Mouse (Mus musculus) stomach, embryonic 16.5 days (tissue): ENCODE measurements around the gene Fam43b. TPM values are rescaled to one million over a fixed set of nuclear protein-coding genes. Genes with fewer than 3 reads are reported as not detected.

Experiments
- ATAC-seq: fragments of 200-750 bp; cut with Nextera tagmentation; 2 replicates; pipeline ENCODE4 v1.8.0; 2017; ENCODE audit warnings: moderate number of reproducible peaks, moderate TSS enrichment; ENCODE audit not compliant: insufficient read depth, low FRiP score
- H3K27ac ChIP-seq: fragments of 300-500 bp; sonication (generic); 2 replicates; pipeline ENCODE4 v1.5.1; 2014; ENCODE audit warnings: low read length
- H3K27me3 ChIP-seq: fragments of 300-500 bp; sonication (generic); 2 replicates; pipeline ENCODE4 v1.6.1; 2014; ENCODE audit warnings: low read length, control low read depth, mixed read lengths; ENCODE audit not compliant: control insufficient read depth, insufficient read depth
- H3K36me3 ChIP-seq: fragments of 300-500 bp; sonication (generic); 2 replicates; pipeline ENCODE4 v1.6.1; 2014; ENCODE audit warnings: low read length; ENCODE audit not compliant: control insufficient read depth, insufficient read depth
- H3K4me1 ChIP-seq: fragments of 300-500 bp; sonication (generic); 2 replicates; pipeline ENCODE4 v1.6.1; 2014; ENCODE audit warnings: low read length, control low read depth, mixed read lengths; ENCODE audit not compliant: control insufficient read depth, insufficient read depth
- H3K4me2 ChIP-seq: fragments of 300-500 bp; sonication (generic); 2 replicates; pipeline ENCODE4 v1.6.1; 2014; ENCODE audit warnings: low read depth, low read length, mixed read lengths
- H3K4me3 ChIP-seq: fragments of 300-500 bp; sonication (generic); replicated peaks from 2 replicates; pipeline ENCODE4 v1.5.1; 2014; ENCODE audit warnings: mild to moderate bottlenecking, low read length
- H3K9ac ChIP-seq: fragments of 300-500 bp; sonication (generic); 2 replicates; pipeline ENCODE4 v1.6.1; 2014; ENCODE audit warnings: low read length
- H3K9me3 ChIP-seq: fragments of 300-500 bp; sonication (generic); replicated peaks from 2 replicates; pipeline ENCODE4 v1.6.1; 2016; ENCODE audit warnings: low read length, control low read depth; ENCODE audit not compliant: control insufficient read depth
- WGBS: fragments of 180-500 bp; shearing (Covaris S2); extraction: QIAGEN DNeasy Blood & Tissue Kit; methylation state at CpG from one replicate; pipeline ENCODE4 v1.1.7; 2014; 5-methylcytosine and 5-hydroxymethylcytosine counted together
- polyA plus RNA-seq: library from polyadenylated mRNA; unstranded; fragments of >200 nt; fragmentation: Nextera tagmentation; extraction: Ambion mirVana; gene quantifications from 2 replicates; pipeline ENCODE4 v1.2.1, GENCODE M21; 2015

The Fam43b gene
- polyA plus RNA-seq, 1 experiment from 2014 or later = not detected

DNA sequence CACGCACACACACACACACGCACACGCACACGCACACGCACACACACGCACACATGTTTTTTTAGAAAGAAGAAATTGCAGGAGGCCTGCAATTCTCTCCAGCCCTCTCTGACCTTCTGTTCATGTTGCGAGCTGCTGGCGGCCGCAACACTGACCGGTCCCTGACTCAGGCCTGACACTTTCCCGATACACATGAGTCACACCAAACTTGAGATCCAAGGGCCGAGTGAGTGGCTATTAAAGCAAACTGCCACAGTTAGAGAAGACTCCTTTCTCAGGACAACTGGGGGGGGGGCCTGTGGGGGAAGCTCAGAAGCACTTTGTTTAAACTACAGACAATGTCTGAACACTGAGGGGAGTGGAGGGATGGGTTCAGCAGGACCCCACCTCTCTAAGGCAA, 39.8 kb downstream of the Fam43b start:
- no peak overlapping the region for H3K4me2 ChIP-seq
- no peaks in the 10 kb centered on the region for H3K36me3 ChIP-seq
- no peak overlapping the region for H3K4me3 ChIP-seq
- H3K27me3 ChIP-seq = no peaks in the 10 kb centered on the region
- H3K4me1 ChIP-seq = no peaks in the 10 kb centered on the region
- H3K9me3 ChIP-seq = no peaks in the 10 kb centered on the region
- no peak overlapping the region for H3K9ac ChIP-seq
- WGBS = 87% methylated on average over 12 of the region's 12 CpGs
- no peak overlapping the region for H3K27ac ChIP-seq
- no peak for ATAC-seq

DNA sequence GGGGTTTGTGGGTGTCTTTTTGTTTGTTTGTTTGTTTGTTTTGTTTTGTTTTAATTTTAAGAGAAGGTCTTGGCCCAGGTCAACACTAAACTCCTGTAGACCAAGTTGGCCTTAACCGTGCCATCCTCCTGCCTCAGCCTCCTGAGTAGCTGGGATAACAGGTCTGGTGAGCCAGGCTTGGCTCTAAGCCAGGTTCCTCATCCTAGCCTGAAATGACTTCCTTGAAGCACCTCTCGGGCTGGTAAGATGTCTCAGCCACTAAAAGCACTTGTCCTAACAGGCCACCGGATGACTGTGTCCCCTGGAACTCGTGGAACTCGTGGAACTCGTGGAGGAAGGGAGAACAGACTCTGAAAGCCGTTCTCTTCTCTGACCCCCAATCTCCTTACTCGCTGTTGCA, 40.2 kb downstream of the Fam43b start:
- Histone ChIP-seq H3K4me1 (no peaks in the 10 kb centered on the region), H3K36me3 (no peaks in the 10 kb centered on the region), H3K9me3 (no peaks in the 10 kb centered on the region), H3K4me3 (no peak overlapping the region), H3K4me2 (no peak overlapping the region), H3K9ac (no peak overlapping the region), H3K27ac (no peak overlapping the region), H3K27me3 (no peaks in the 10 kb centered on the region)
- 84% methylated on average over 8 of the region's 8 CpGs for WGBS
- no peak for ATAC-seq

DNA sequence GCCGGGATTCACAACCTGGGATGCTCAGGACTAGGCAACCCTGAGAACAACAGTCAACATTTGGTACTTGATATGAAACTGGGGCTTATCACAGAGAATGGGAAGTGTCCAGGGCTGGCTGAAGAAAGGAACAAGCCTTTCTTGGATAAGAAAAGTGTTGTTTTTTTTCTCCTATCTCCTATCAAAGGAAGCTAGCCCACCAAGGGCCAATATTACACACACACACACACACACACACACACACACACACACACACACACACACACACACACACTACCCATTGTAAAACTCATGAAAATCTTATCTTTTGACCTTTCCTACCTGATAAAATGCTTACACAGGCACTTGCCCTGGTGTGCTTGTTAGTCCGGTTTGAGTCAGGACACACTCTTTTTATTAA, 40.8 kb downstream of the Fam43b start:
- no peaks in the 10 kb centered on the region for H3K4me1 ChIP-seq
- H3K27ac ChIP-seq = no peak overlapping the region
- H3K4me2 ChIP-seq = no peak overlapping the region
- H3K9ac ChIP-seq = no peak overlapping the region
- no peak overlapping the region for H3K4me3 ChIP-seq
- no peaks in the 10 kb centered on the region for H3K27me3 ChIP-seq
- no peaks in the 10 kb centered on the region for H3K36me3 ChIP-seq
- no peak for ATAC-seq
- no peaks in the 10 kb centered on the region for H3K9me3 ChIP-seq
- WGBS = 73% methylated on average over 2 of the region's 2 CpGs

DNA sequence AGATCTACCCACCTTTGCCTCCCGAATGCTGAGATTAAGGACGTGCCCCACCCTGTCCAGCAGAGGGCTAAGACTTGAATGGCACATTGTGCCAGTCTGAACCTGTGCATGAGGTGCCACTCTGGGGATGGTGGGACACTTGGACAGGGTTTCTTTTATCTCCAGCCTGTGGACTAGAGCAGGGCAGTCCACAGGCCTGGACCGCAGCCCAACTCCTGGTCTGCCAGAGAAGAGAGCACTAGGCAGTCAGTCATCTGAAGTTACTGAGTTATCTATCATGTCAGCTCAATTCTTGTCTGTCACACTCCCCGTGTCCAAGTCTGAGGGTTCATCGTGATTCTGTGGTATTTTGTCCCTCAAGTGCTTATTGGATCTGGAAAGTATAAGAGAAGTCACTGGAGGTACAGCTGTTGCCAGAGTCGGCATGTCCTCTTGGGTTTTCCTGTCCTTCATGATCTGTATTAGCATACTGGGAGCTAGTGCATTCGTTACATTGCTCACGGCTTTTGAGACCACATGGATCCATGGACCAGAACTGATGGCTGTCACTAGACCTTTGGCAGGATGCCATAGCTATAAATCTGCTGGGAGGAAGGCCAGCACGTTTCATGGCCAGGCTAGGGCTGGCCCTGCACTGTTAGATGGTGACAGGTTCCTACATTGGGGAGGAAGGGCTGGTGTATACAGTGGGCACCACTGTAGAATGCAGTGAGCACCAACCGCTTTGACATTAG, 42.7 kb downstream of the Fam43b start:
- no peak overlapping the region for H3K4me3 ChIP-seq
- no peak overlapping the region for H3K4me2 ChIP-seq
- 73% methylated on average over 10 of the region's 10 CpGs for WGBS
- no peaks in the 10 kb centered on the region for H3K27me3 ChIP-seq
- H3K9ac ChIP-seq = no peak overlapping the region
- H3K9me3 ChIP-seq = no peaks in the 10 kb centered on the region
- H3K27ac ChIP-seq = no peak overlapping the region
- H3K36me3 ChIP-seq = no peaks in the 10 kb centered on the region
- no peaks in the 10 kb centered on the region for H3K4me1 ChIP-seq
- no peak for ATAC-seq

DNA sequence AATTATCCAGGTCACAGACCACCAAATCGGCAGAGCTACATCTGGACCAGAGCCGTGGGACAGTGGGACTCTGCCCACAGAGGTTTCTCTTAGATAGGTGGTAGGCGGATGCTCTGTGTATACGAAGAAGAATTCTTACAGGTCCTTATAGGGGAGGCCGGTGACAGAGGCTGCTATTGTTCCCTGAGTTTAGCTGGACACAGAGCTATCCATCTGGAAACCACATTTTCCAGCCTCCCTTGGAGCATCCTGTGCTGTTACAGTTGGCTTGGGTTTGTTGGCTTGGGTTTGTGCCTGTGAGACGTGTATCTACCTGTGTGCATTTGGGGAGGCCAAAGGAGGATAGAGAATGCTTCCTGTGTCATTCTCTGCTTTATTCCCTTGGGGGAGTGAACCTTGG, 43.6 kb downstream of the Fam43b start:
- Histone ChIP-seq H3K4me1 (no peaks in the 10 kb centered on the region), H3K27me3 (no peaks in the 10 kb centered on the region), H3K9me3 (no peaks in the 10 kb centered on the region), H3K4me3 (no peak overlapping the region), H3K27ac (no peak overlapping the region), H3K36me3 (no peaks in the 10 kb centered on the region), H3K4me2 (no peak overlapping the region), H3K9ac (no peak overlapping the region)
- ATAC-seq = no peak
- WGBS = 87% methylated on average over 6 of the region's 6 CpGs

DNA sequence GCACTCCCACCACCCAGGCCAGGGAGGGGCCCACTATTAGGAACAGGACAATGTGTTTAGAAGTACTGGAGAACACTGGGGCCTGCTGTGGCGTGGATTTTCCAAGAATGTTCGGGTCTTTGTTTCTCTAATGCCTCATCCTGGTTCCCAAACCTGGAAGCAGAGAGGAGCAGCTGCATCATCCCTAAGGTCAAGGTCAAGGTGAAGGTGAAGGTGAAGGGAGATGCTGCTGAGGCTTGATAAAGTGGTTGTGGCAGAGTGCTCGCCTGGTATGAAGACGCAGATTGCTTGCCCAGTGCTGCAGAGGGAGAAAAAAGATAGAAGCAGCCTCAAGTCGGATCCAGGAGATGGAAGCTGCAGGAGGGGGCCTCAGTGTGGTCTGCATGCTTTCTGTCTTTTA, 44.5 kb downstream of the Fam43b start:
- ATAC-seq = no peak
- 85% methylated on average over 5 of the region's 5 CpGs for WGBS
- Histone ChIP-seq H3K27ac (no peak overlapping the region), H3K4me3 (no peak overlapping the region), H3K27me3 (no peaks in the 10 kb centered on the region), H3K36me3 (no peaks in the 10 kb centered on the region), H3K4me1 (no peaks in the 10 kb centered on the region), H3K4me2 (no peak overlapping the region), H3K9ac (no peak overlapping the region), H3K9me3 (no peaks in the 10 kb centered on the region)

DNA sequence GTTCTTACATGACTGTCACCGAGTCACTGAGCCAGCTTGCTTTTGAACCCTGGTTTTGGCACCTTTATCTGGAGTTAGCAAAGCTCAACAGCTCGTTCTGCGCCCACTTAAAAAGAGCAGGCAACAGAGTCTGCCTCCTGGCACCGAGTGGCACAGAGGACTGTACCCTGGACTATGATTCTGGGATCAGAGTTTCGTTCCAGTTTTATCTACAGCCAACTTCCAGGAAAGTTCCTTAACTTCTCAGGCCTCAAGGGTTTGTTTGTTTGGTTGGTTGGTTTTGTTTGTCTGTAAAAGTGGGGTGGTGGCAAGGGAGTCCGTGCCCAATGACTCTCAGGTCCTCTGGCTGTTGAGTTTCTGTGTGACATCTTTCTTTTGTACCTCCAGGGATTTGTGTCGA, 47.6 kb downstream of the Fam43b start:
- Histone ChIP-seq H3K4me1 (no peaks in the 10 kb centered on the region), H3K4me2 (no peak overlapping the region), H3K27me3 (no peaks in the 10 kb centered on the region), H3K4me3 (no peak overlapping the region), H3K36me3 (no peaks in the 10 kb centered on the region), H3K9me3 (no peaks in the 10 kb centered on the region), H3K27ac (no peak overlapping the region), H3K9ac (no peak overlapping the region)
- 74% methylated on average over 7 of the region's 7 CpGs for WGBS
- ATAC-seq = no peak

DNA sequence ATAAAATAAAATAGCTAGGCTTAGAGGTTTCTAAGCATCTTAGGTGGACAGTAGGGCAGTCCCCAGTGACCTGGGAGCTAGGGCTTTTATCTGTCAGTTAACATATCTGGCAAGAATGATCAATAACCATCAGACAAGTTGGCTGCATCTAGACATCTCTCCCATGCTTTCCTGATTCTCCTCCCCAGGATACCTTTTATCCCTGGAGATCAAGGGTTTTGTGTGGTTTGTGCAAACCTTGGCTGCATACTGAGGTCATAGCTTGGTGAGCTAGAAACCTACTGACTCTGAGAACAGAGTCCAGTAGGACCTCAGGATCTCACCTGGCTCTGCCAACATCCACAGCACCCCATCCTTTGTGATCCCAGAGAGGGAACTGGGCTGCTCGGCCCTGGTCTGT, 49.0 kb downstream of the Fam43b start:
- no peaks in the 10 kb centered on the region for H3K36me3 ChIP-seq
- H3K4me1 ChIP-seq = no peaks in the 10 kb centered on the region
- no peak overlapping the region for H3K9ac ChIP-seq
- no peak for ATAC-seq
- H3K27ac ChIP-seq = no peak overlapping the region
- WGBS = 83% methylated on average over 1 of the region's 1 CpGs
- H3K4me3 ChIP-seq = no peak overlapping the region
- H3K9me3 ChIP-seq = no peaks in the 10 kb centered on the region
- H3K27me3 ChIP-seq = no peaks in the 10 kb centered on the region
- no peak overlapping the region for H3K4me2 ChIP-seq

DNA sequence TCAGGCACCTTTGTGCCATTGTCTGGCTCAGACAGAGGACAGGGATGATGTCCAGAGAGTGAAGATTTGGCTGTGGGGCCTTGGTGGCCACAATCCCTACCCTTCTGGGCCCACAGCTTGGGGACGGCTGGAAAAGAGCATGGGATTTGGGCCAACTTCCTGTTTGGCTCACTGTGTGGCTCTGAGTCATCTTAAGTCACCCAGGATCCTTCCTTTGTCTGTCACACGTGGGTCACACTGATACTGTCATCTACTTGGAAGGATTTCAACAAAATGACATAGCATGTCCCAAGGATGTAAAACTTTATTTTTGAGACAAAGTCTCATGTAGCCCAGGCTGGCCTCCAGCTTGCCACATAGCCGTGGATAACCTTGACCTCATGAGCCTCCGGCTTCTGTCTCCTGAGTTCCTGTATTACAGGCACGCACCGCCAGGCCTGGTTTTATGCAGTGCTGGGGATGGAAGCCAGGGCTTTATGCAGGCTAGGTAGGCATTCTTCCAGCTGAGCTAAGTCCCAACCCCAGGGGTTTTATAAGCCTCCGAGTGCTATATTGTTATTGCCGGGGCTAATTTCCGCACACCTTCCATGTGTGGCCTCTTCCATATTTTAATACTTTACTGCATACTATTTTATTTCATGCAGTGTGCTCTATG, 51.3 kb downstream of the Fam43b start:
- Histone ChIP-seq H3K9ac (no peak overlapping the region), H3K4me2 (no peak overlapping the region), H3K36me3 (no peaks in the 10 kb centered on the region), H3K4me1 (no peaks in the 10 kb centered on the region), H3K4me3 (no peak overlapping the region), H3K27me3 (no peaks in the 10 kb centered on the region), H3K27ac (no peak overlapping the region), H3K9me3 (no peaks in the 10 kb centered on the region)
- no peak for ATAC-seq
- 76% methylated on average over 9 of the region's 9 CpGs for WGBS
